Mouse (Mus musculus): ENCODE data around the gene Olfr1338. TPM values are rescaled to one million over a fixed set of nuclear protein-coding genes. Genes with fewer than 3 reads are reported as not detected.
A peak's percentile ranks its signal among the peaks of the same experiment; 100 is the strongest.

Olfr1338 gene
- total and polyA plus RNA-seq, 3 experiments: not detected

- no peak overlapping the region for H3K9ac ChIP-seq (ENCODE audit: insufficient read depth, low read depth)
- in situ Hi-C loops (cut with MboI; ENCODE audit: low pct_ligation_motif_present, low pct_unique_long_range_greater_than_20kb, low sequenced_read_pairs): no loop called here
- TF ChIP-seq MAFK (IDR thresholded peaks at IDR 0.05; ENCODE audit: insufficient replicate concordance, low read length): peak; percentile 86
- TF ChIP-seq MAX (IDR thresholded peaks at IDR 0.05; ENCODE audit: low read length): no peak
- no peak overlapping the region for H3K4me2 ChIP-seq (ENCODE audit: insufficient read depth, low read depth, poor library complexity, severe bottlenecking)
- peaks cover 43% of the 10 kb centered on the region for H3K27me3 ChIP-seq (replicated peaks)
- H3K27ac ChIP-seq (ENCODE audit: insufficient read depth, low read depth): no peak overlapping the region
- no peaks in the 10 kb centered on the region for H3K4me1 ChIP-seq (ENCODE audit: control insufficient read depth in 1 of 2, insufficient read depth in 2 of 2)
- dilution Hi-C loops (cut with MboI; ENCODE audit: extremely low pct_ligation_motif_present, extremely low pct_unique_long_range_greater_than_20kb, low sequenced_read_pairs): no loop called here
- no peaks in the 10 kb centered on the region for H3K36me3 ChIP-seq (replicated peaks in 1 of 2; ENCODE audit: control insufficient read depth in 1 of 2, insufficient read depth in 1 of 2, low read length in 1 of 2)
- peak; percentile 30 for DNase-seq (ENCODE audit: extremely low read depth)
- no peaks in the 10 kb centered on the region for H3K9me3 ChIP-seq (replicated peaks; ENCODE audit: low read length)
- H3K79me2 ChIP-seq (replicated peaks; ENCODE audit: control insufficient read depth, extremely low read depth, insufficient read depth, poor library complexity, severe bottlenecking): no peaks in the 10 kb centered on the region
- no peak overlapping the region for H3K4me3 ChIP-seq (replicated peaks in 1 of 3; ENCODE audit: low read depth in 2 of 3, low read length in 2 of 3, poor library complexity in 1 of 3)
Measured at GRCm38 (mm10) chr4:118721742-118722483, 36.6 kb downstream of the Olfr1338 start.

GRCm38 (mm10) chr4:118719838-118720237 is 38.7 kb downstream of the Olfr1338 start, which contains the start of gene Olfr1340:
Gene Olfr1340, plus strand, starts transcription at chr4:118720138.
- H3K4me1 ChIP-seq (ENCODE audit: control insufficient read depth in 1 of 2, insufficient read depth in 2 of 2): no peaks in the 10 kb centered on the region
- DNase-seq (ENCODE audit: extremely low read depth): no peak
- H3K9me3 ChIP-seq (replicated peaks; ENCODE audit: low read length): no peaks in the 10 kb centered on the region
- no peak within 1 kb of the TSS for H3K4me2 ChIP-seq (ENCODE audit: insufficient read depth, low read depth, poor library complexity, severe bottlenecking)
- H3K27me3 ChIP-seq (replicated peaks): peaks cover 30% of the 10 kb centered on the region
- no peaks in the 10 kb centered on the region for H3K79me2 ChIP-seq (replicated peaks; ENCODE audit: control insufficient read depth, extremely low read depth, insufficient read depth, poor library complexity, severe bottlenecking)
- H3K27ac ChIP-seq (ENCODE audit: insufficient read depth, low read depth): no peak within 1 kb of the TSS
- no peak within 1 kb of the TSS for H3K9ac ChIP-seq (ENCODE audit: insufficient read depth, low read depth)
- dilution Hi-C loops (cut with MboI; ENCODE audit: extremely low pct_ligation_motif_present, extremely low pct_unique_long_range_greater_than_20kb, low sequenced_read_pairs): no loop called here
- TF ChIP-seq USF2 (conservative IDR thresholded peaks at IDR 0.05; ENCODE audit: low read depth, low read length): no peak
- TF ChIP-seq CHD2 (IDR thresholded peaks at IDR 0.05; ENCODE audit: low read length): no peak
- TF ChIP-seq ZKSCAN1 (IDR thresholded peaks at IDR 0.05; ENCODE audit: borderline replicate concordance, low read depth, low read length): no peak
- TF ChIP-seq POLR2A (IDR thresholded peaks at IDR 0.05; ENCODE audit: low read depth, low read length): no peak
- no peak for TF ChIP-seq IRF4 (IDR thresholded peaks at IDR 0.05; ENCODE audit: low read depth, low read length)
- TF ChIP-seq TBP (conservative IDR thresholded peaks at IDR 0.05; ENCODE audit: low read depth, low read length): no peak
- TF ChIP-seq UBTF (IDR thresholded peaks at IDR 0.05; ENCODE audit: low read depth, low read length): no peak
- TF ChIP-seq KAT2A (IDR thresholded peaks at IDR 0.05; ENCODE audit: insufficient replicate concordance, low read length): no peak
- TF ChIP-seq ETS1 (conservative IDR thresholded peaks at IDR 0.05; ENCODE audit: low read depth, low read length): no peak
- no peak for TF ChIP-seq TCF12 (IDR thresholded peaks at IDR 0.05; ENCODE audit: low read depth, low read length)
- TF ChIP-seq ELF1 (IDR thresholded peaks at IDR 0.05; ENCODE audit: low read depth, low read length): no peak
- no peak for TF ChIP-seq HCFC1 (IDR thresholded peaks at IDR 0.05; ENCODE audit: low read depth, low read length)
- TF ChIP-seq NRF1 (IDR thresholded peaks at IDR 0.05; ENCODE audit: low read depth, low read length): no peak
- no peak for TF ChIP-seq MYC (IDR thresholded peaks at IDR 0.05; ENCODE audit: low read depth, low read length)
- TF ChIP-seq SMC3 (IDR thresholded peaks at IDR 0.05; ENCODE audit: low read depth, low read length): no peak
- TF ChIP-seq GABPA (IDR thresholded peaks at IDR 0.05; ENCODE audit: insufficient replicate concordance, low read depth, low read length): no peak
- no peak for TF ChIP-seq ZC3H11A (IDR thresholded peaks at IDR 0.05; ENCODE audit: low read depth, low read length)
- TF ChIP-seq PAX5 (IDR thresholded peaks at IDR 0.05; ENCODE audit: low read length): no peak
- TF ChIP-seq JUND (conservative IDR thresholded peaks at IDR 0.05; ENCODE audit: low read depth, low read length): no peak
- no peaks in the 10 kb centered on the region for H3K36me3 ChIP-seq (replicated peaks in 1 of 2; ENCODE audit: control insufficient read depth in 1 of 2, insufficient read depth in 1 of 2, low read length in 1 of 2)
- H3K4me3 ChIP-seq (replicated peaks in 1 of 3; ENCODE audit: low read depth in 2 of 3, low read length in 2 of 3, poor library complexity in 1 of 3): no peak within 1 kb of the TSS
- in situ Hi-C loops (cut with MboI; ENCODE audit: low pct_ligation_motif_present, low pct_unique_long_range_greater_than_20kb, low sequenced_read_pairs): no loop called here

Data from CH12.LX (cell line).